Mouse (Mus musculus) adrenal gland, postnatal 10 days (tissue): ENCODE measurements around the gene Bpi. TPM values are rescaled to one million over a fixed set of nuclear protein-coding genes. Genes with fewer than 3 reads are reported as not detected.

ENCODE experiments used
- DNase-seq: peaks from one replicate; pipeline ENCODE4 v3.0.0; 2021; ENCODE audit warnings: mixed read lengths
- microRNA-seq: library from miRNA; unstranded; fragments of <30 nt; microRNA quantifications from one replicate; pipeline ENCODE4 v1.2.0, GENCODE M21; 2021
- total RNA-seq, 2 experiments: library from RNA; stranded (reverse); gene quantifications; 2 replicates each; pipeline ENCODE4 v1.2.3; 2021

Bpi gene
- total RNA-seq, 2 experiments from 2014 or later: not detected

DNA sequence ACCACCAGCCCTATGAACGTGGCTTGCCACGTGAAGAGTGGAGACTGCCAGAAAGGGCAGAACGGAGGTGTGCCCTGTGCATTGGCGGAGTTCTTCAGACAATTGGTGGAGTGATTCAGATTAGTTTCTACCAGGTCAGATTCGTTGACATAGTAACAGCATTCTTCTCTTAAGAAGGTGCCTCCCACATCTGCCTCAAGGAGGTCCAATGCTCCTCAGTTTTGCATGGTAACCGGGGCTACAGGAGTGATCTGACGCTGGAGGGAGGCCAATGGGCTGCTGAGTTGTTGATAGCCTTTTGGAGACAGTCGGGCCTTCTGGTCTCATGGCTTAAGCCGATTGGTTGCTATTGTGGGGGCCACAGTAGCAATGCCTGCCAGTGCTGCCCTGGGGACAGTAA lies 37.8 kb downstream of the Bpi start:
- no peak for DNase-seq

DNA sequence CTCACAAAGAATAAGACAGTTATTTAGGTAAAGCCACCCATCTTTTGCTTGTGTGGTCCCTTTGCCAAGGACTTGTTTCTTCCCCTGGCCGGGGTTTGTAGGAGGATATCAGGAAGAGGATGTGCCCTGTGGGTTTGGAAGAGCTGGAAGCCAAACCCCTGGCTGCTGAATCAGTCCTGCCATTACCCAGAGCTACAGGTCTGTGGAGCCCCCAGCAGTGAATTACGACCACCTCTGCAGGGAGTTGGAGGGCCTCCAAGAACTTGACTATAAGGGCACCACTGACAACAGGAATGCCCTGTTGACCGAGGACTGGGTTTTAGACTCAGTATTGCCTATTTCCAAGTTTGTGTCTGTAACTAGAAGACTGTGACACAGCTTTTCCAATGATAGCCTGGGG lies 41.3 kb downstream of the Bpi start:
- no peak for DNase-seq

DNA sequence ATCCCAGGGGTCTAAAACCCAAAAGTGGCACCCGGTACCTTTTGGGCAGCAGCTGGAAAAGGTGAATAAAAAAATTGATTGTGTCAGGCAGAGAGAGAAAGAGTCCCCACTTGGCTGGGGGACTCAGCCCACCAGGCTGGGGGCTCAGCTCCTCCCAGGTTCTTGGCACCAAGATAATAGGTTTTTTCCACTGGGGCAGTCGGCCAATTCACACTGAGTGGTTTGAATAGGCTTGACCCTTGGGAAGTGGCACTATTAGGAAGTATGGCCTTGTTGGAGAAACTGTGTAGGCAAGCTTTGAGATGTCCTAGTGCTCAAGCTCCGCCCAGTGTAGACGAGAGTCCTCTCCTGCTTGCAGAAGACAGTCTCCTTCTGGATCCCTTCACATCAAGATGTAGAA lies 41.8 kb downstream of the Bpi start:
- DNase-seq: no peak

DNA sequence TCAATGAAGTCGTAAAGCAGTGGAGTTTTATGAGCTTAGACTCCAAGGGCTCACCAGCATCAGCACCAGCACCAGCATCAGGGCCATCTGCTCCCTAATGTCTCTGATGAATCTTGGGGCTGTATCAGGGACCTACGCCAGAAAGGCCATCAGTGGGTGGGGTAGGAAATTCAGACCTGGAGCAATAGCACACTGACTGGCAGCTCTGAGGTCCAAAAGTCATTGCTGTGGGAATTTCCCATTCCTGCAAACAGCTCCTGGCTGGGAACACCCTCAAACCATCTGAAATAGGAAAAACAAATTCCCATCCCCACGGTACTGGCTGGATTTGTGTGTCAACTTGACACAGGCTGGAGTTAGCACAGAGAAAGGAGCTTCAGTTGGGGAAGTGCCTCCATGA lies 44.9 kb downstream of the Bpi start:
- no peak for DNase-seq

DNA sequence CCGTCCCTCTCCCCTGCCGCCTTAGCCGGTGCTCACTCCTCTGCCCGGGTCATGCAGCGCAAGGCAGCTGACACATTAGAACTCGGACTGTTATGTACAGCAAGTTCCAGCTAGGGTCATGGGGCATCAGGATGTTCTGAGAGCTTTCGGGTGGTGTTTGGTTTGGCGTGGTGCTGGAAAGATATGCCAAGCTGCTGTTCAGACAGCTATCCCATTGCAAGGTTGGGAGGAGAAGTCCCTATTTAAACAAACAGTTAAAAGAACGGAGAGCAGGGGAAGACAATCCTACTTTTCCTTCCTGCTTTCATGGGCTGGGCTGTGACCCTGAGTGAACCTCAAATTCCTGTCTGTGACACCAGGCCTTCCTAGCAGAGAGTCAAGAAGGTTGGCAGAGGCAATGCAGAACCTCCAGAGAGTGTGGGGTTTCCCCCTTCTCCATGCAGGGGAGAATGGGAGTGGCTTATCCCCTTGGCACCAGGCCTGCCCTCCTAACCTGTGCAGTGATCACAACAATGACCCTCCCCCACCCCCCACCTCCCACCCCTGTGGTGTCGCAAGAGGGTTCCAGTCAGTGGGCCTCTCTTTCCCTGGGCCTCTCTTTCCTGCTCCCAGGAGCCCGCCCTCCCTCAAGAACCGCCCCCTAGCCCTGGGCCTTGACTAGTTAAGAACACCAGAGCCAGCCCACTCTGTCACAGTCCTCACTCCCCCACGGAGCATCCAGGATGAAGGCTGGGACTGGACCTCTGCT lies 48.2 kb downstream of the Bpi start, which contains the start of gene Lbp:
Lbp (plus strand) TSS at position 546 of the 748 bp plus-strand sequence.
- DNase-seq: peak; percentile 61

DNA sequence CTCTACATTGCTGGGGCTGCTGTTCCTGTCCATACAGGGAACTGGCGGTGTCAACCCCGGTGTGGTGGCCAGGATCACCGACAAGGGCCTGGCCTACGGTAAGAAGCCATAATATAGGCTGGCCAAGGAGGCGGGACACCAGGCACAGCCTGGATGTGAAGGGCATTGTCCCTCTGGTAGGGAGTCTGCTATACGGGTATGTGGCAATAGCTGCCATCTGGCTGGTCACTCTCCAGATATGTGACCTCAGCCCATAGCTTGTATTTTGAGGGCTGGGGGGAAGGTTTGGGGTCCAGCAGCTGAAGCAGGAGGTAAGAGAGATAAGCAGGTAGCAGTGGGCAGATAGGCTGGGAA lies 48.8 kb downstream of the Bpi start:
- DNase-seq: no peak

DNA sequence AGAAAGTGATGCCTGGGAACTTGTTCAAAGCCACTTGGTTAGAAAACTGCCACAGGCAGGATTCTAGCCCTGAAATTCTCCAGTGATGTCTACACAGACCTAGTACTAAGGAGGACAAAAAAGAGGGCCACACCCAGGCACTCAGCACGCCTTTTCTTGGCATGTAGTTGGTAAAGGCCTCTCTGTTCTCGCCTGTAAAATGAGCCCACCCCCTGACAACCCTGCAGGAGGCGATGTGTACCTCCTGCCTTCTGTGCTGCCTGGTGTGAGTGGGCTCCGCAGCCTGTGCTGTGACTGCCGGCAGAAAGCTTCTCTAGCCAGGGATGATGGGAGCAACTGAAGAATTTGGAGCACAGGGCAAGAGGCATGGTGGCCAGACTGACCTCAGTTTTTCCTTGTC lies 50.4 kb downstream of the Bpi start:
- no peak for DNase-seq

DNA sequence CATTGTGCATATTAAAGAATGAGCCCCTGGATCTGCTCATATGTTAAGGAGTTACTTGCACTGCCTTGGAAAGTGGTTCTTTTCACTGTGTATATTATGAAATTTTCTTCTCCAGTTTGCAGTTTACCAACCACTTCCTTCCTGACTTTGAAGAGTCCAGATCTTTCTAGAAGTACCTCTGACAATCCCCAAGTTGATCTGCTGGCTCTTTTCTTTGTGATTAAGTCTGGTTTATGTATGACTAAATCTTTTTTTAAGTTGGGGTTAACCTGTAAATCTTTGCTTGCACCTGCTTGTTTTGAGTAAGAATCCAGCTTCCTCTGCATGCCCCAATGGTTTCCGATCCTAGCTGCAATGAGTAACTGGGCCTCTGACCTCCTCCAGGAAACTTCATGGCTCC lies 55.2 kb downstream of the Bpi start:
- no peak for DNase-seq

DNA sequence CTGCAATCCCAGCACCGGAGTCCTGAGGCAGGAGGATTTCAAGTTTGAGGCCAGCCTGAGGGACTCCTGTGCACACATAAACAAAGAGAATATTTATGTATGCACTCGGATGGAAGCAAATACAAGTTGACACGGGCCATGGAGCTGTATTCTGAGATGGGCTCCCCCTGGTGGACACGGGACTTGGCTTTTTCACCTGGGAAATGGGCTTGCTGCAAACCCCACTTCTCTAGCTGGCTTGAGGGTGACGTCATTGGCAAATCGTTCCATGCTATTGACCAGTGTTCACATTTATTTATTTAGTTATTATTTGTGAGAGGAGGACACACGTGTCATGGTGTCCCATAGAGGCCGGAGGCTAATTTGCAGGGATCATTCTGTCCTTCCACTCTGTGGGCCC lies 58.5 kb downstream of the Bpi start:
- DNase-seq: no peak

DNA sequence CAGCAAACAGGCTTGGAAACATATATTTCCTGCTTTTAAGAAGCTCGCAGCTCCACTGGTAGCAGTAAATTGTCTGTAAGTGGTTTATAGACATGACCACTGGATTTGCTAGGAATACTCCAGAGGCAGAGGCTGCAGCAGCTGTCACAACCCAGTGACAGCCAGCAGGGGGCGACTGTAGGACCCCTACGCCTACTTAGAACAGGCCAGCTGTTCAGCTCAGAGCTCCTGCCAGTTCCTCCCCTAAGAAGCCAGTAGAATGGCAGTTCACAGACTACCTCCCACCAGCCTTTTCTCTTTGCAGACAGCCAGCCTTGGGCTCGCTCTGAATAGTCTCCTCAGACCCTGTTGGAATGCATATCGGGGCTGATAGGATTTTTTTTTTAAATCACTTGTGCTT lies 59.1 kb downstream of the Bpi start:
- DNase-seq: peak; percentile 74

DNA sequence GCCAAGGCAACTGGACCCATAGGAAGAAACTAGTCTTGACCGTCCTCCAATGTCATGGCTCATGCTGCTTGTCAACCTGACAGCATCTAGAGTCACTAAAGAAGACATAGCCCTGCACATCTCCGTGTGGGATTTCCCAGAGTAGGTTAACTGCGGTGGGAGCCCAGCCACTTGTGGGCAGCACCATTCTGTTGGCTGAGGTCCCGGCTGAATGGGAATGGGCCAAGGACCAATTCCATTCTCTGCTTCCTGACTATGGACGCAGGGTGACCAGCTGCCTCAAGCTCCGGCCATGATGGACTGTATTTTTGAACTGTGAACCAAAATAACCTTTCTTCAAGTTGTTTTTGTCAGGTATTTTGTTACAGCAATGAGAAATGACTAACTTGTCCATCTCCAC lies 63.7 kb downstream of the Bpi start:
- DNase-seq: no peak

DNA sequence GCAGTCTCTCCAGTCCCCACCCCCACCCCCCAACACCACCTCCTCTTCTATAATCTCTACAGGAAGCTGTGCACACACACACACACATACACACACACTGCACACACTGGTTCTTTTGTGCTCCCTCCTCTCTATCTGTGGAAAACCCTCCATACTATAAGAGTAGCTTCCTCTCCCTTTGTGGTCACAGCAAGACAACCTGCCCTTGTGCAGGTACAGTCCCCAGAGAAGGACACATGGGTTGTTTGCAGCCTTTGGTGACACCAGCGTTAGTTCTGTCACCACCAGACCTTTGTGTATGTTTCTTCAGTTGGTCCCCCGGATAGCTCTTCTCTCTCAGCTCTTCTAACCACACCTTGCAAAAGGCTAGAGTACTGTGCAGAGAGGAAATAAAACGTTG lies 65.0 kb downstream of the Bpi start:
- DNase-seq: no peak

DNA sequence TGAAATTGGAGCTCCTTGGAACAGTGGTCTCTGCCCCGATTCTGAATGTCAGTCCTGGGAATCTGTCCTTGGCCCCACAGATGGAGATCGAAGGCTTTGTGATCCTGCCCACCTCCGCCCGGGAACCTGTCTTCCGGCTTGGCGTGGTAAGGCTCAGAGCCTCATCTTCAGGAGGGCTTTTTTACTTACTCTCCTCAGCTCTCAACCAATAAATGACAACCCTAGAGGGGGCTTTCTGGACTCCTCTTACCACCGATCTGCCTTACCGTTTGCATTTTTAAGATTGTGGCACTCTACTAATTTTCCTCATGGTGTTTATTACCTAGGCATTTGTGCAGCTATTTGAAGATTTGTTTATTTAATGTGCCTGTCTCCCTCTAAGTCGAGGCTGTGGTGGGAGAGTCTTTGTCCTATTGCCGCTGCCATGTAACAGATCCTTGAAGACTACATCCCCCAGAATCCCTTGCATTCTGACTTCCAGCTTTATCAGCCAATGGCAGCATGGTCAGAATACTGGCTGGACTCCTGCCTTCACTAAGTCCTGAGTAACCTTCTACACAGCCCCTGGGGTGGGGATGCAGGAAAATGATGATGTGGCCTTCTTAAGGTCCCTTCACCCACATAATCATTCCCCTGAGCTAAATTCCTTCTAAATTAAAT lies 66.8 kb downstream of the Bpi start:
- peak; percentile 25 for DNase-seq

DNA sequence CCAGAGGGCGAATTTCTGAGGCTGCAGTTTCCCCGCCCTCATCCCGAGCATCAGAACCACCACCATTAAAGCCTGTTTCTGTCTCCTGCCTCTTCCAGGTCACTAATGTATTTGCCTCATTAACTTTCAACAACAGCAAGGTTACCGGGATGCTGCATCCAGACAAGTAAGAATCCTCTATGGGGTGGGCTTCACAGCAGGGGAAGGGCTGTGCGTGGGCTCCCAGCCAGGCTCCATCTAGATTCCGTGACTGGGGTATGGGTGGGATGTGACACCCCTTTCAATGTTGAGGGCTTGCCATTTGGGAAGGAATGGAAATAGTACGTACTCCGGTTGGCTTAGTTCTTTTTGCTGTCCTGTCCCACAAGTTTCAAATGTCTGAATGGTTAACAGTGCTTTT lies 67.7 kb downstream of the Bpi start:
- no peak for DNase-seq

Small RNA genes lying within 50 kb of the gene (microRNA-seq; reads per million reads assigned to microRNA genes)
- gene Mir7685: not detected

Other genes with a start within 250 kb of the Bpi start
- gene Tti1, start 229.7 kb upstream of the Bpi start, total RNA-seq: 10 to 100 TPM; 18.6 to 19.8 TPM
- gene Rprd1b, start 229.6 kb upstream of the Bpi start, total RNA-seq: 10 to 100 TPM; 25.0 to 39.9 TPM
- gene Tgm2, start 111.7 kb upstream of the Bpi start, total RNA-seq: 10 to 100 TPM; 77.2 to 80.0 TPM
- gene D630003M21Rik, start 28.9 kb upstream of the Bpi start, total RNA-seq: 1 to 10 TPM; 2.6 to 3.3 TPM
- gene Lbp, start 48.4 kb downstream of the Bpi start, total RNA-seq: 10 to 100 TPM; 33.3 to 70.2 TPM
- 10 to 100 TPM in 1 of 2 experiments, 1 to 10 TPM in 1; 3.6 to 15.0 TPM for gene Snhg11, start 117.5 kb downstream of the Bpi start, total RNA-seq
- 10 to 100 TPM; 33.7 to 42.1 TPM for gene Ralgapb, start 151.8 kb downstream of the Bpi start, total RNA-seq
- gene Adig, start 244.5 kb downstream of the Bpi start, total RNA-seq: 100 to 1,000 TPM; 157 to 196 TPM